Mouse (Mus musculus): ENCODE measurements around the gene Lpp. TPM values are rescaled to one million over a fixed set of nuclear protein-coding genes. Genes with fewer than 3 reads are reported as not detected.
A peak's percentile ranks its signal among the peaks of the same experiment; 100 is the strongest.

Lpp gene
- polyA plus RNA-seq, 1 experiment from 2014 or later: 50.0 TPM

GRCm38 (mm10) chr16:24470601-24471000 is 77.3 kb downstream of the Lpp start:
- Histone ChIP-seq H3K27me3 (replicated peaks) (no peaks in the 10 kb centered on the region), H3K4me1 (replicated peaks) (peaks cover 38% of the 10 kb centered on the region), H3K36me3 (peaks cover 18% of the 10 kb centered on the region), H3K27ac (ENCODE audit: poor library complexity, severe bottlenecking) (no peak overlapping the region), H3K4me2 (no peak overlapping the region), H3K9me3 (replicated peaks) (no peaks in the 10 kb centered on the region), H3K4me3 (no peak overlapping the region), H3K9ac (no peak overlapping the region)
- WGBS: 76% methylated on average over 1 of the region's 1 CpGs
- ATAC-seq (ENCODE audit: insufficient number of reproducible peaks, low FRiP score): no peak

- Histone ChIP-seq H3K36me3 (peaks cover 18% of the 10 kb centered on the region), H3K4me2 (no peak overlapping the region), H3K4me3 (no peak overlapping the region), H3K9ac (no peak overlapping the region), H3K27ac (ENCODE audit: poor library complexity, severe bottlenecking) (no peak overlapping the region), H3K9me3 (replicated peaks) (no peaks in the 10 kb centered on the region), H3K4me1 (replicated peaks) (peaks cover 42% of the 10 kb centered on the region), H3K27me3 (replicated peaks) (no peaks in the 10 kb centered on the region)
- 68% methylated on average over 4 of the region's 4 CpGs for WGBS
- no peak for ATAC-seq (ENCODE audit: insufficient number of reproducible peaks, low FRiP score)
Measured at GRCm38 (mm10) chr16:24471029-24471428, 77.7 kb downstream of the Lpp start.

- Histone ChIP-seq H3K27ac (ENCODE audit: poor library complexity, severe bottlenecking) (no peak overlapping the region), H3K4me3 (no peak overlapping the region), H3K36me3 (peaks cover 14% of the 10 kb centered on the region; the same call in 1 of the 2 replicates), H3K4me1 (replicated peaks) (peaks cover 49% of the 10 kb centered on the region), H3K9ac (no peak overlapping the region), H3K9me3 (replicated peaks) (no peaks in the 10 kb centered on the region), H3K4me2 (no peak overlapping the region), H3K27me3 (replicated peaks) (no peaks in the 10 kb centered on the region)
- ATAC-seq (ENCODE audit: insufficient number of reproducible peaks, low FRiP score): no peak
- 91% methylated on average over 1 of the region's 1 CpGs for WGBS
Measured at GRCm38 (mm10) chr16:24471801-24472200, 78.5 kb downstream of the Lpp start.

GRCm38 (mm10) chr16:24473966-24474365 is 80.7 kb downstream of the Lpp start:
- WGBS: 78% methylated on average over 3 of the region's 3 CpGs
- no peak for ATAC-seq (ENCODE audit: insufficient number of reproducible peaks, low FRiP score)
- Histone ChIP-seq H3K4me3 (no peak overlapping the region), H3K27ac (ENCODE audit: poor library complexity, severe bottlenecking) (no peak overlapping the region), H3K9me3 (replicated peaks) (no peaks in the 10 kb centered on the region), H3K36me3 (peaks cover 14% of the 10 kb centered on the region; the same call in 1 of the 2 replicates), H3K4me1 (replicated peaks) (peaks cover 65% of the 10 kb centered on the region), H3K27me3 (replicated peaks) (no peaks in the 10 kb centered on the region), H3K4me2 (no peak overlapping the region), H3K9ac (no peak overlapping the region)

- Histone ChIP-seq H3K4me2 (no peak overlapping the region), H3K36me3 (peaks cover 14% of the 10 kb centered on the region; the same call in 1 of the 2 replicates), H3K9me3 (replicated peaks) (no peaks in the 10 kb centered on the region), H3K4me1 (replicated peaks) (peaks cover 63% of the 10 kb centered on the region), H3K9ac (no peak overlapping the region), H3K27ac (ENCODE audit: poor library complexity, severe bottlenecking) (no peak overlapping the region), H3K4me3 (no peak overlapping the region), H3K27me3 (replicated peaks) (no peaks in the 10 kb centered on the region)
- WGBS: 52% methylated on average over 6 of the region's 6 CpGs
- ATAC-seq (ENCODE audit: insufficient number of reproducible peaks, low FRiP score): no peak
Measured at GRCm38 (mm10) chr16:24474781-24475180, 81.5 kb downstream of the Lpp start.

- peaks cover 14% of the 10 kb centered on the region; the same call in 1 of the 2 replicates for H3K36me3 ChIP-seq
- no peaks in the 10 kb centered on the region for H3K9me3 ChIP-seq (replicated peaks)
- H3K27ac ChIP-seq (ENCODE audit: poor library complexity, severe bottlenecking): peak overlapping the region; percentile 4; the same call in 1 of the 2 replicates
- WGBS: 44% methylated on average over 8 of the region's 8 CpGs
- H3K4me2 ChIP-seq: no peak overlapping the region
- H3K4me3 ChIP-seq: no peak overlapping the region
- peak; percentile 45; the same call in 1 of the 2 replicates for ATAC-seq (ENCODE audit: insufficient number of reproducible peaks, low FRiP score)
- H3K9ac ChIP-seq: no peak overlapping the region
- H3K27me3 ChIP-seq (replicated peaks): no peaks in the 10 kb centered on the region
- peaks cover 58% of the 10 kb centered on the region for H3K4me1 ChIP-seq (replicated peaks)
Measured at GRCm38 (mm10) chr16:24475305-24475947, 82.1 kb downstream of the Lpp start.

GRCm38 (mm10) chr16:24476911-24477401 is 83.6 kb downstream of the Lpp start:
- no peaks in the 10 kb centered on the region for H3K27me3 ChIP-seq (replicated peaks)
- H3K27ac ChIP-seq (ENCODE audit: poor library complexity, severe bottlenecking): no peak overlapping the region
- 29% methylated on average over 3 of the region's 3 CpGs for WGBS
- no peak overlapping the region for H3K4me3 ChIP-seq
- H3K4me1 ChIP-seq (replicated peaks): peaks cover 48% of the 10 kb centered on the region
- H3K9ac ChIP-seq: no peak overlapping the region
- no peak for ATAC-seq (ENCODE audit: insufficient number of reproducible peaks, low FRiP score)
- H3K4me2 ChIP-seq: no peak overlapping the region
- peaks cover 5% of the 10 kb centered on the region; the same call in 1 of the 2 replicates for H3K36me3 ChIP-seq
- H3K9me3 ChIP-seq (replicated peaks): no peaks in the 10 kb centered on the region

- H3K4me3 ChIP-seq: no peak overlapping the region
- no peaks in the 10 kb centered on the region for H3K27me3 ChIP-seq (replicated peaks)
- H3K27ac ChIP-seq (ENCODE audit: poor library complexity, severe bottlenecking): no peak overlapping the region
- WGBS: 54% methylated on average over 1 of the region's 1 CpGs
- no peak overlapping the region for H3K4me2 ChIP-seq
- ATAC-seq (ENCODE audit: insufficient number of reproducible peaks, low FRiP score): no peak
- peaks cover 44% of the 10 kb centered on the region for H3K4me1 ChIP-seq (replicated peaks)
- peaks cover 2% of the 10 kb centered on the region; the same call in 1 of the 2 replicates for H3K36me3 ChIP-seq
- H3K9me3 ChIP-seq (replicated peaks): no peaks in the 10 kb centered on the region
- H3K9ac ChIP-seq: no peak overlapping the region
Measured at GRCm38 (mm10) chr16:24478006-24478405, 84.7 kb downstream of the Lpp start.

GRCm38 (mm10) chr16:24478851-24479250 is 85.5 kb downstream of the Lpp start:
- H3K4me3 ChIP-seq: no peak overlapping the region
- peaks cover 44% of the 10 kb centered on the region for H3K4me1 ChIP-seq (replicated peaks)
- H3K9ac ChIP-seq: no peak overlapping the region
- H3K27me3 ChIP-seq (replicated peaks): no peaks in the 10 kb centered on the region
- 94% methylated on average over 4 of the region's 4 CpGs for WGBS
- no peak overlapping the region for H3K27ac ChIP-seq (ENCODE audit: poor library complexity, severe bottlenecking)
- peaks cover 8% of the 10 kb centered on the region; the same call in 1 of the 2 replicates for H3K36me3 ChIP-seq
- no peak overlapping the region for H3K4me2 ChIP-seq
- ATAC-seq (ENCODE audit: insufficient number of reproducible peaks, low FRiP score): no peak
- H3K9me3 ChIP-seq (replicated peaks): no peaks in the 10 kb centered on the region

- Histone ChIP-seq H3K9ac (no peak overlapping the region), H3K4me2 (no peak overlapping the region), H3K4me1 (replicated peaks) (peaks cover 20% of the 10 kb centered on the region), H3K36me3 (peaks cover 8% of the 10 kb centered on the region; the same call in 1 of the 2 replicates), H3K4me3 (no peak overlapping the region), H3K27me3 (replicated peaks) (no peaks in the 10 kb centered on the region), H3K9me3 (replicated peaks) (no peaks in the 10 kb centered on the region), H3K27ac (ENCODE audit: poor library complexity, severe bottlenecking) (no peak overlapping the region)
- WGBS: 84% methylated on average over 6 of the region's 6 CpGs
- no peak for ATAC-seq (ENCODE audit: insufficient number of reproducible peaks, low FRiP score)
Measured at GRCm38 (mm10) chr16:24482648-24483047, 89.3 kb downstream of the Lpp start.

GRCm38 (mm10) chr16:24483527-24484101 is 90.3 kb downstream of the Lpp start:
- Histone ChIP-seq H3K27me3 (replicated peaks) (no peaks in the 10 kb centered on the region), H3K9me3 (replicated peaks) (no peaks in the 10 kb centered on the region), H3K27ac (ENCODE audit: poor library complexity, severe bottlenecking) (no peak overlapping the region), H3K9ac (no peak overlapping the region), H3K36me3 (peaks cover 8% of the 10 kb centered on the region; the same call in 1 of the 2 replicates), H3K4me2 (no peak overlapping the region), H3K4me1 (replicated peaks) (peaks cover 21% of the 10 kb centered on the region), H3K4me3 (no peak overlapping the region)
- ATAC-seq (ENCODE audit: insufficient number of reproducible peaks, low FRiP score): no peak
- WGBS: 83% methylated on average over 13 of the region's 13 CpGs

Measured in heart, embryonic 12.5 days (tissue).